Mouse (Mus musculus): Measurements from ENCODE around the gene Bglap2. TPM values are rescaled to one million over a fixed set of nuclear protein-coding genes. Genes with fewer than 3 reads are reported as not detected.

The Bglap2 gene
- total RNA-seq, 2 experiments from 2014 or later, result not detected

GRCm38 (mm10) chr3:88350732-88351131 lies 27.8 kb downstream of the Bglap2 start:
- DNase-seq (ENCODE audit: low spot score in 2 of 2), result no peak

GRCm38 (mm10) chr3:88339006-88339405 lies 39.5 kb downstream of the Bglap2 start:
- DNase-seq (ENCODE audit: low spot score in 2 of 2), result no peak

- no peak for DNase-seq (ENCODE audit: low spot score in 2 of 2)
Measured at GRCm38 (mm10) chr3:88338316-88338715, 40.2 kb downstream of the Bglap2 start.

- DNase-seq (ENCODE audit: low spot score in 2 of 2), result no peak
Measured at GRCm38 (mm10) chr3:88337367-88338020, 41.0 kb downstream of the Bglap2 start.

GRCm38 (mm10) chr3:88336058-88337013 lies 42.2 kb downstream of the Bglap2 start, which contains the start of the genes Tmem79 and Smg5:
Tmem79 (minus strand) TSS chr3:88336148.
Smg5 (plus strand) TSS chr3:88336260.
- peak; percentile 90 to 91 for DNase-seq (ENCODE audit: low spot score in 2 of 2)

GRCm38 (mm10) chr3:88335436-88336053 lies 43.0 kb downstream of the Bglap2 start:
- no peak for DNase-seq (ENCODE audit: low spot score in 2 of 2)

- no peak for DNase-seq (ENCODE audit: low spot score in 2 of 2)
Measured at GRCm38 (mm10) chr3:88334902-88335435, 43.5 kb downstream of the Bglap2 start.

- no peak for DNase-seq (ENCODE audit: low spot score in 2 of 2)
Measured at GRCm38 (mm10) chr3:88334029-88334658, 44.4 kb downstream of the Bglap2 start.

- no peak for DNase-seq (ENCODE audit: low spot score in 2 of 2)
Measured at GRCm38 (mm10) chr3:88331282-88331681, 47.2 kb downstream of the Bglap2 start.

- DNase-seq (ENCODE audit: low spot score in 2 of 2), result no peak
Measured at GRCm38 (mm10) chr3:88328956-88329355, 49.5 kb downstream of the Bglap2 start.

Other genes starting within 250 kb of the Bglap2 start
- 10 to 100 TPM; 90.0 to 92.1 TPM for gene Mef2d, start 236.3 kb downstream of the Bglap2 start, total RNA-seq (2021)
- 1 to 10 TPM; 2.2 to 3.8 TPM for gene Rhbg, start 124.0 kb downstream of the Bglap2 start, total RNA-seq (2021)
- gene Gm38392, start 91.5 kb downstream of the Bglap2 start, total RNA-seq (2021), result 1 to 10 TPM in 1 of 2 experiments, under 1 TPM in 1; 0.65 to 1.4 TPM
- 10 to 100 TPM in 1 of 2 experiments, 1 to 10 TPM in 1; 8.0 to 11.0 TPM for gene Tsacc, start 81.7 kb downstream of the Bglap2 start, total RNA-seq (2021)
- gene Cct3, start 81.6 kb downstream of the Bglap2 start, total RNA-seq (2021), result 100 to 1,000 TPM; 272 to 299 TPM
- gene Glmp, start 53.7 kb downstream of the Bglap2 start, total RNA-seq (2021), result 100 to 1,000 TPM; 163 to 166 TPM
- gene Tmem79, start 42.6 kb downstream of the Bglap2 start, total RNA-seq (2021), result 1 to 10 TPM; 3.5 to 3.7 TPM
- 10 to 100 TPM; 68.2 to 69.0 TPM for gene Smg5, start 42.4 kb downstream of the Bglap2 start, total RNA-seq (2021)
- gene Paqr6, start 14.1 kb downstream of the Bglap2 start, total RNA-seq (2021), result 1 to 10 TPM; 4.9 to 6.4 TPM
- 1 to 10 TPM in 1 of 2 experiments, under 1 TPM in 1; 0.93 to 1.1 TPM for gene Bglap3, start 6.0 kb downstream of the Bglap2 start, total RNA-seq (2021)
- 1 to 10 TPM; 2.5 to 2.8 TPM for gene Bglap, start 5.8 kb upstream of the Bglap2 start, total RNA-seq (2021)
- gene Pmf1, start 31.6 kb upstream of the Bglap2 start, total RNA-seq (2021), result 10 to 100 TPM; 78.8 to 79.0 TPM
- 10 to 100 TPM; 34.9 to 35.7 TPM for gene Slc25a44, start 46.4 kb upstream of the Bglap2 start, total RNA-seq (2021)
- 10 to 100 TPM; 11.5 to 15.5 TPM for gene Sema4a, start 82.5 kb upstream of the Bglap2 start, total RNA-seq (2021)
- gene Lmna, start 131.3 kb upstream of the Bglap2 start, total RNA-seq (2021), result 100 to 1,000 TPM; 109 to 113 TPM
- 10 to 100 TPM; 11.2 to 16.1 TPM for gene Mex3a, start 153.7 kb upstream of the Bglap2 start, total RNA-seq (2021)
- 1 to 10 TPM in 1 of 2 experiments, under 1 TPM in 1; 0.54 to 3.9 TPM for gene Rab25, start 169.6 kb upstream of the Bglap2 start, total RNA-seq (2021)
- gene Lamtor2, start 174.4 kb upstream of the Bglap2 start, total RNA-seq (2021), result 100 to 1,000 TPM; 108 to 113 TPM
- 10 to 100 TPM; 52.6 to 62.6 TPM for gene Ubqln4, start 175.1 kb upstream of the Bglap2 start, total RNA-seq (2021)
- 100 to 1,000 TPM; 240 to 260 TPM for gene Ssr2, start 197.2 kb upstream of the Bglap2 start, total RNA-seq (2021)
- 10 to 100 TPM; 65.7 to 77.0 TPM for gene Arhgef2, start 227.3 kb upstream of the Bglap2 start, total RNA-seq (2021)